Mouse (Mus musculus): Measurements from ENCODE around the gene Gm960.

- TF ChIP-seq CTCF (IDR thresholded peaks at IDR 0.05; ENCODE audit: low read depth): no peak
- no peak for TF ChIP-seq EP300 (IDR thresholded peaks at IDR 0.05; ENCODE audit: low read depth)
Measured at GRCm38 (mm10) chr19:4587426-4587825, 111.0 kb downstream of the Gm960 start.

Measured in liver, embryonic 14.5 days (tissue).